Mouse (Mus musculus) spleen, adult 2 months (tissue): ENCODE results near the gene Tspan31. TPM values are rescaled to one million over a fixed set of nuclear protein-coding genes. Genes with fewer than 3 reads are reported as not detected.

Experiments used
- DNase-seq, 2 experiments: peaks; one replicate each; pipeline versions ENCODE4 v3.0.0 to v3.0.0-alpha.2; 2012 to 2021; ENCODE audit warnings: low spot score in 2 of 2, low read depth in 1 of 2
- H3K27ac ChIP-seq: fragments of 200-500 bp; 2 replicates; pipeline ENCODE4 v1.5.1; 2012; ENCODE audit warnings: low read length, inconsistent platforms; ENCODE audit not compliant: insufficient read depth
- H3K27me3 ChIP-seq: fragments of 200-500 bp; 2 replicates; pipeline ENCODE4 v1.6.1; 2012; ENCODE audit warnings: mild to moderate bottlenecking, moderate library complexity, low read length, inconsistent platforms; ENCODE audit not compliant: control insufficient read depth, insufficient read depth
- H3K36me3 ChIP-seq: fragments of 200-500 bp; 2 replicates; pipeline ENCODE4 v1.6.1; 2012; ENCODE audit warnings: mild to moderate bottlenecking, low read length, inconsistent platforms; ENCODE audit not compliant: control insufficient read depth, insufficient read depth
- H3K4me1 ChIP-seq: fragments of 200-500 bp; 2 replicates; pipeline ENCODE4 v1.6.1; 2011; ENCODE audit warnings: inconsistent platforms; ENCODE audit not compliant: control insufficient read depth, insufficient read depth, insufficient read length
- H3K4me3 ChIP-seq: fragments of 200-500 bp; 2 replicates; pipeline ENCODE4 v1.5.1; 2011; ENCODE audit warnings: mild to moderate bottlenecking, inconsistent platforms; ENCODE audit not compliant: insufficient read depth, insufficient read length; ENCODE audit errors: extremely low read depth
- CTCF ChIP-seq: fragments of 200-500 bp; IDR thresholded peaks from 2 replicates; pipeline ENCODE4 v1.5.1; 2011; ENCODE audit warnings: mild to moderate bottlenecking, inconsistent platforms; ENCODE audit not compliant: insufficient read depth, insufficient read length, insufficient replicate concordance; ENCODE audit errors: extremely low read depth
- POLR2A ChIP-seq: fragments of 200-500 bp; IDR thresholded peaks from 2 replicates; pipeline ENCODE4 v1.6.1; 2011; ENCODE audit warnings: low read depth, low read length, inconsistent platforms
- WGBS: fragments of 180-500 bp; shearing (Covaris S2); methylation state at CpG from one replicate; pipeline ENCODE4 v1.1.7; 2018; 5-methylcytosine and 5-hydroxymethylcytosine counted together
- polyA plus RNA-seq: library from polyadenylated mRNA; depleted of rRNA; stranded (reverse); fragments of >200 nt; gene quantifications from 2 replicates; pipeline ENCODE4 v1.2.3, GENCODE M21; 2012

Gene Tspan31
- polyA plus RNA-seq, 1 experiment: 29.9 TPM

- WGBS: 92% methylated on average over 20 of the region's 20 CpGs
- TF ChIP-seq CTCF (no peak), POLR2A (no peak)
- DNase-seq: no peak
- Histone ChIP-seq H3K27me3 (no peaks in the 10 kb centered on the region), H3K36me3 (peaks cover 35% of the 10 kb centered on the region), H3K4me3 (no peak overlapping the region), H3K27ac (no peak overlapping the region), H3K4me1 (peaks cover 3% of the 10 kb centered on the region; the same call in 1 of the 2 replicates)
Observed at GRCm38 (mm10) chr10:127098514-127098913, 28.4 kb upstream of the Tspan31 start.

GRCm38 (mm10) chr10:127094382-127094802, 24.3 kb upstream of the Tspan31 start:
- H3K36me3 ChIP-seq: peaks cover 49% of the 10 kb centered on the region
- 64% methylated on average over 7 of the region's 7 CpGs for WGBS
- no peak overlapping the region for H3K4me3 ChIP-seq
- TF ChIP-seq CTCF (no peak), POLR2A (no peak)
- peaks cover 4% of the 10 kb centered on the region; the same call in 1 of the 2 replicates for H3K4me1 ChIP-seq
- no peak for DNase-seq
- no peak overlapping the region for H3K27ac ChIP-seq
- H3K27me3 ChIP-seq: no peaks in the 10 kb centered on the region

GRCm38 (mm10) chr10:127092742-127093141, 22.7 kb upstream of the Tspan31 start:
- DNase-seq: no peak
- 51% methylated on average over 4 of the region's 4 CpGs for WGBS
- TF ChIP-seq POLR2A: no peak
- TF ChIP-seq CTCF: no peak
- Histone ChIP-seq H3K27me3 (no peaks in the 10 kb centered on the region), H3K4me3 (no peak overlapping the region), H3K36me3 (peaks cover 48% of the 10 kb centered on the region), H3K4me1 (peaks cover 4% of the 10 kb centered on the region; the same call in 1 of the 2 replicates), H3K27ac (no peak overlapping the region)

- DNase-seq: no peak
- H3K4me3 ChIP-seq: no peak overlapping the region
- H3K27ac ChIP-seq: no peak overlapping the region
- WGBS: 90% methylated on average over 51 of the region's 51 CpGs
- peaks cover 4% of the 10 kb centered on the region; the same call in 1 of the 2 replicates for H3K4me1 ChIP-seq
- TF ChIP-seq POLR2A: no peak
- no peak for TF ChIP-seq CTCF
- peaks cover 49% of the 10 kb centered on the region for H3K36me3 ChIP-seq
- H3K27me3 ChIP-seq: no peaks in the 10 kb centered on the region
Observed at GRCm38 (mm10) chr10:127091507-127092396, 21.7 kb upstream of the Tspan31 start.

- no peak overlapping the region for H3K27ac ChIP-seq
- no peak overlapping the region for H3K4me3 ChIP-seq
- H3K27me3 ChIP-seq: no peaks in the 10 kb centered on the region
- TF ChIP-seq CTCF (no peak), POLR2A (no peak)
- peaks cover 43% of the 10 kb centered on the region for H3K36me3 ChIP-seq
- no peak for DNase-seq
- H3K4me1 ChIP-seq: peaks cover 4% of the 10 kb centered on the region; the same call in 1 of the 2 replicates
- 93% methylated on average over 57 of the region's 57 CpGs for WGBS
Observed at GRCm38 (mm10) chr10:127090560-127091411, 20.7 kb upstream of the Tspan31 start.

GRCm38 (mm10) chr10:127085633-127086032, 15.6 kb upstream of the Tspan31 start:
- H3K36me3 ChIP-seq: peaks cover 30% of the 10 kb centered on the region
- no peaks in the 10 kb centered on the region for H3K4me1 ChIP-seq
- TF ChIP-seq POLR2A (no peak), CTCF (no peak)
- no peak overlapping the region for H3K4me3 ChIP-seq
- no peak overlapping the region for H3K27ac ChIP-seq
- H3K27me3 ChIP-seq: no peaks in the 10 kb centered on the region
- no peak for DNase-seq
- 86% methylated on average over 6 of the region's 6 CpGs for WGBS

- no peaks in the 10 kb centered on the region for H3K4me1 ChIP-seq
- no peak overlapping the region for H3K4me3 ChIP-seq
- no peak overlapping the region for H3K27ac ChIP-seq
- peaks cover 31% of the 10 kb centered on the region for H3K36me3 ChIP-seq
- WGBS: 90% methylated on average over 9 of the region's 9 CpGs
- no peak for TF ChIP-seq POLR2A
- no peak for TF ChIP-seq CTCF
- no peaks in the 10 kb centered on the region for H3K27me3 ChIP-seq
- no peak for DNase-seq
Observed at GRCm38 (mm10) chr10:127085052-127085451, 15.0 kb upstream of the Tspan31 start.
